Mouse (Mus musculus): Measurements from ENCODE around the gene 4930470P17Rik. TPM values are rescaled to one million over a fixed set of nuclear protein-coding genes. Genes with fewer than 3 reads are reported as not detected.
A peak's percentile ranks its signal among the peaks of the same experiment; 100 is the strongest.

Gene 4930470P17Rik
- total and polyA plus RNA-seq, 3 experiments = not detected

DNA sequence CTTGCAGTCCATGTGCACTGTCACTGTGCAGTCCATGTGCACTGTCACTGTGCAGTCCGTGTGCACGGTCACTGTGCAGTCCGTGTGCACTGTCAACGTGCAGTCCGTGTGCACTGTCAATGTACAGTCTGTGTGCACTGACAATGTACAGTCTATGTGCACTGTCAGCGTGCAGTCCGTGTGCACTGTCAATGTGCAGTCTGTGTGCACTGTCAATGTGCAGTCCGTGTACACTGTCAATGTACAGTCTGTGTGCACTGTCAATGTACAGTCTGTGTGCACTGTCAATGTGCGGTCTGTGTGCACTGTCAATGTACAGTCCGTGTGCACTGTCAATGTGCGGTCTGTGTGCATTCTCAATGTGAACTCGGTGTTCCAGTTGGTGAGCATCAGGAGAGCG is 17.1 kb downstream of the 4930470P17Rik start:
- H3K27me3 ChIP-seq (replicated peaks) = no peaks in the 10 kb centered on the region
- no peaks in the 10 kb centered on the region; a peak in 1 of 4 replicates for H3K4me1 ChIP-seq (ENCODE audit: control insufficient read depth in 1 of 2, insufficient read depth in 2 of 2)
- in situ Hi-C loops (cut with MboI; ENCODE audit: low pct_ligation_motif_present, low pct_unique_long_range_greater_than_20kb, low sequenced_read_pairs) (no loop called here), dilution Hi-C loops (cut with MboI; ENCODE audit: extremely low pct_ligation_motif_present, extremely low pct_unique_long_range_greater_than_20kb, low sequenced_read_pairs) (no loop called here)
- no peaks in the 10 kb centered on the region for H3K36me3 ChIP-seq (replicated peaks in 1 of 2; ENCODE audit: control insufficient read depth in 1 of 2, insufficient read depth in 1 of 2, low read length in 1 of 2)
- no peak overlapping the region for H3K4me2 ChIP-seq (ENCODE audit: insufficient read depth, low read depth, poor library complexity, severe bottlenecking)
- peak overlapping the region; percentile 16; the same call in 1 of the 2 replicates for H3K27ac ChIP-seq (ENCODE audit: insufficient read depth, low read depth)
- H3K9me3 ChIP-seq (replicated peaks; ENCODE audit: low read length) = peaks cover 76% of the 10 kb centered on the region
- no peak overlapping the region for H3K9ac ChIP-seq (ENCODE audit: insufficient read depth, low read depth)
- no peak for TF ChIP-seq MAX (IDR thresholded peaks at IDR 0.05; ENCODE audit: low read length)
- no peak for TF ChIP-seq TCF12 (IDR thresholded peaks at IDR 0.05; ENCODE audit: low read depth, low read length)
- no peak for TF ChIP-seq HCFC1 (IDR thresholded peaks at IDR 0.05; ENCODE audit: low read depth, low read length)
- no peak for TF ChIP-seq GABPA (IDR thresholded peaks at IDR 0.05; ENCODE audit: insufficient replicate concordance, low read depth, low read length)
- TF ChIP-seq USF2 (conservative IDR thresholded peaks at IDR 0.05; ENCODE audit: low read depth, low read length) = no peak
- no peak for TF ChIP-seq MYC (IDR thresholded peaks at IDR 0.05; ENCODE audit: low read depth, low read length)
- no peak for TF ChIP-seq BHLHE40 (IDR thresholded peaks at IDR 0.05; ENCODE audit: low read depth, low read length)
- TF ChIP-seq JUND (conservative IDR thresholded peaks at IDR 0.05; ENCODE audit: low read depth, low read length) = no peak
- H3K79me2 ChIP-seq (replicated peaks; ENCODE audit: control insufficient read depth, extremely low read depth, insufficient read depth, poor library complexity, severe bottlenecking) = no peaks in the 10 kb centered on the region
- H3K4me3 ChIP-seq (replicated peaks in 1 of 3; ENCODE audit: low read depth in 2 of 3, low read length in 2 of 3, poor library complexity in 1 of 3) = peak overlapping the region in 1 of 3 experiments; percentile 19
- DNase-seq (ENCODE audit: extremely low read depth) = no peak

DNA sequence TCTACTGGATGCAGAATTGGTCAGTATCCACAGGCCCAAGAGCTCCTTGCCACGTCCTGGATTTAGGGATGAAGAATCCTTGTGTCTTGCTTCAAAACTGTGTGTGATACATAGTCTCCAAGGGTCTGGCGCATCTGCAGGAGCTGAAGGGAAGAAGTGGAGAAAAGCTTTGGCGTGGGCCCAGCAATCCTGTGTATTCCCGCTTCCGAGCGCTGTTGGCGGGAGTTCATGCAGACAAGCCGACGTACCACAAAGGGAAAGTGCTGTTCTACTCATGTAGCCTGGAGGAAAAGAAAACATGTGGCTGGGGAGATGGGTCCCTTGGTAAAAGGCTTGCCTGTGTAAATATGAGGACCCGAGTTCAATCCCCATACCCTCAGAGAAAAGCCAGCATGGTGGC is 22.3 kb downstream of the 4930470P17Rik start:
- no peaks in the 10 kb centered on the region for H3K79me2 ChIP-seq (replicated peaks; ENCODE audit: control insufficient read depth, extremely low read depth, insufficient read depth, poor library complexity, severe bottlenecking)
- H3K4me3 ChIP-seq (replicated peaks in 1 of 3; ENCODE audit: low read depth in 2 of 3, low read length in 2 of 3, poor library complexity in 1 of 3) = no peak overlapping the region
- no peak for DNase-seq (ENCODE audit: extremely low read depth)
- no peaks in the 10 kb centered on the region for H3K27me3 ChIP-seq (replicated peaks)
- H3K4me1 ChIP-seq (ENCODE audit: control insufficient read depth in 1 of 2, insufficient read depth in 2 of 2) = no peaks in the 10 kb centered on the region; a peak in 1 of 4 replicates
- no peaks in the 10 kb centered on the region for H3K36me3 ChIP-seq (replicated peaks in 1 of 2; ENCODE audit: control insufficient read depth in 1 of 2, insufficient read depth in 1 of 2, low read length in 1 of 2)
- H3K4me2 ChIP-seq (ENCODE audit: insufficient read depth, low read depth, poor library complexity, severe bottlenecking) = no peak overlapping the region
- dilution Hi-C loops (cut with MboI; ENCODE audit: extremely low pct_ligation_motif_present, extremely low pct_unique_long_range_greater_than_20kb, low sequenced_read_pairs) = no loop called here
- in situ Hi-C loops (cut with MboI; ENCODE audit: low pct_ligation_motif_present, low pct_unique_long_range_greater_than_20kb, low sequenced_read_pairs) = no loop called here
- H3K9me3 ChIP-seq (replicated peaks; ENCODE audit: low read length) = peaks cover 78% of the 10 kb centered on the region
- no peak overlapping the region for H3K27ac ChIP-seq (ENCODE audit: insufficient read depth, low read depth)
- no peak overlapping the region for H3K9ac ChIP-seq (ENCODE audit: insufficient read depth, low read depth)
- TF ChIP-seq JUND (conservative IDR thresholded peaks at IDR 0.05; ENCODE audit: low read depth, low read length) (no peak), ELF1 (IDR thresholded peaks at IDR 0.05; ENCODE audit: low read depth, low read length) (no peak), RAD21 (IDR thresholded peaks at IDR 0.05; ENCODE audit: low read depth, low read length) (no peak), MAZ (IDR thresholded peaks at IDR 0.05; ENCODE audit: low read depth, low read length) (no peak), TCF12 (IDR thresholded peaks at IDR 0.05; ENCODE audit: low read depth, low read length) (no peak)

DNA sequence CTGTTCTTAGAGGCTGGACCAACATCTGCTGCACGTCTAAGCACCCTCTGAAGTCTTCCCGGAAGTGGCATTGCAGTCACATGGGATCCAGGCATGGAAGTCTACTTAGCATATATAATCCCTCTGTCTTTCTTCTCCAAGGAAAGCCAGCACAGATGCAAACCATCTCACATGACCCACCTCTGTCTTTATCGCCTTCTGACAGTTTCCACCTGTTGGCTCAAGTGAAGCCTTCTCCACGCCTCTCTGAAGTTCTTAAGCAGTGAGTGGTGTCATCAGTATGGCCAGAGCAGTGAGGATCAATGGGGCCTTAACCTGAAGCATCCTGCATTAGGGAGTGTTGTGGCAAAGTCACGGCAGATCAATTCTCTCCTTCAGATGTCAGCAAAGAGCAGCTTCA is 23.2 kb downstream of the 4930470P17Rik start:
- Histone ChIP-seq H3K9ac (ENCODE audit: insufficient read depth, low read depth) (no peak overlapping the region), H3K27ac (ENCODE audit: insufficient read depth, low read depth) (no peak overlapping the region), H3K4me1 (ENCODE audit: control insufficient read depth in 1 of 2, insufficient read depth in 2 of 2) (no peaks in the 10 kb centered on the region), H3K36me3 (replicated peaks in 1 of 2; ENCODE audit: control insufficient read depth in 1 of 2, insufficient read depth in 1 of 2, low read length in 1 of 2) (no peaks in the 10 kb centered on the region), H3K4me3 (replicated peaks in 1 of 3; ENCODE audit: low read depth in 2 of 3, low read length in 2 of 3, poor library complexity in 1 of 3) (no peak overlapping the region), H3K9me3 (replicated peaks; ENCODE audit: low read length) (peaks cover 75% of the 10 kb centered on the region), H3K27me3 (replicated peaks) (no peaks in the 10 kb centered on the region), H3K4me2 (ENCODE audit: insufficient read depth, low read depth, poor library complexity, severe bottlenecking) (no peak overlapping the region), H3K79me2 (replicated peaks; ENCODE audit: control insufficient read depth, extremely low read depth, insufficient read depth, poor library complexity, severe bottlenecking) (no peaks in the 10 kb centered on the region)
- dilution Hi-C loops (cut with MboI; ENCODE audit: extremely low pct_ligation_motif_present, extremely low pct_unique_long_range_greater_than_20kb, low sequenced_read_pairs) = no loop called here
- DNase-seq (ENCODE audit: extremely low read depth) = no peak
- TF ChIP-seq TBP (conservative IDR thresholded peaks at IDR 0.05; ENCODE audit: low read depth, low read length) (no peak), MYC (IDR thresholded peaks at IDR 0.05; ENCODE audit: low read depth, low read length) (no peak), HCFC1 (IDR thresholded peaks at IDR 0.05; ENCODE audit: low read depth, low read length) (no peak), MAZ (IDR thresholded peaks at IDR 0.05; ENCODE audit: low read depth, low read length) (no peak), NRF1 (IDR thresholded peaks at IDR 0.05; ENCODE audit: low read depth, low read length) (no peak), ZC3H11A (IDR thresholded peaks at IDR 0.05; ENCODE audit: low read depth, low read length) (no peak), ETS1 (conservative IDR thresholded peaks at IDR 0.05; ENCODE audit: low read depth, low read length) (no peak), ZKSCAN1 (IDR thresholded peaks at IDR 0.05; ENCODE audit: borderline replicate concordance, low read depth, low read length) (no peak), MAX (IDR thresholded peaks at IDR 0.05; ENCODE audit: low read length) (no peak), KAT2A (IDR thresholded peaks at IDR 0.05; ENCODE audit: insufficient replicate concordance, low read length) (no peak), SMC3 (IDR thresholded peaks at IDR 0.05; ENCODE audit: low read depth, low read length) (no peak), ZMIZ1 (IDR thresholded peaks at IDR 0.05; ENCODE audit: low read depth, low read length) (no peak), USF2 (conservative IDR thresholded peaks at IDR 0.05; ENCODE audit: low read depth, low read length) (no peak), TCF12 (IDR thresholded peaks at IDR 0.05; ENCODE audit: low read depth, low read length) (no peak), BHLHE40 (IDR thresholded peaks at IDR 0.05; ENCODE audit: low read depth, low read length) (no peak), POLR2A (IDR thresholded peaks at IDR 0.05; ENCODE audit: low read depth, low read length) (no peak)
- in situ Hi-C loops (cut with MboI; ENCODE audit: low pct_ligation_motif_present, low pct_unique_long_range_greater_than_20kb, low sequenced_read_pairs) = no loop called here

Data from CH12.LX (cell line).